Mouse (Mus musculus): Measurements from ENCODE around the gene Tyro3.

DNA sequence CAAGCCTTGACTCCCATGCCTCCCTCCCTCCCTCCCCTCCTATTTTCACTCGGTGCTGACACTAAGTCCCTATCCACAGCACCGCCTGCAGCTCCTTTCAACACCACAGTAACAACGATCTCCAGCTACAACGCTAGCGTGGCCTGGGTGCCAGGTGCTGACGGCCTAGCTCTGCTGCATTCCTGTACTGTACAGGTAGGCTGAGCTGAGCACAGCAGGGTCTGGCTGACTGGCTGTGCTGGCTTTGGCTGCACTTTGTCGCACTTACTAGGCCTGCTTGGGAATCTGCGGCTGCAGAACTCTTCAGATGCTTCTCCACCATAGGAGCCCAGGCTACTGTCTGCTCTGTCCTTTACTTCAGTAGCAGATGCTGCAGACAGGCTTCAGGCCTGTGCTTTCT is 8.0 kb downstream of the Tyro3 start:
- TF ChIP-seq POLR2A (IDR thresholded peaks at IDR 0.05; ENCODE audit: extremely low read depth, insufficient read depth, low read length), result no peak
- TF ChIP-seq CTCF (IDR thresholded peaks at IDR 0.05; ENCODE audit: extremely low read depth, insufficient read depth, low read length), result no peak

All from cortical plate, adult 2 months (tissue).